Mouse (Mus musculus): ENCODE results near the gene Nhsl1. TPM values are rescaled to one million over a fixed set of nuclear protein-coding genes. Genes with fewer than 3 reads are reported as not detected.
"Not testable (repeated sequence)": the region's sequence is repeated elsewhere in the genome, so short reads cannot be mapped to it uniquely, and the experiment has no call there.

The Nhsl1 gene
- polyA plus RNA-seq, 1 experiment from 2014 or later, result 16.7 TPM

DNA sequence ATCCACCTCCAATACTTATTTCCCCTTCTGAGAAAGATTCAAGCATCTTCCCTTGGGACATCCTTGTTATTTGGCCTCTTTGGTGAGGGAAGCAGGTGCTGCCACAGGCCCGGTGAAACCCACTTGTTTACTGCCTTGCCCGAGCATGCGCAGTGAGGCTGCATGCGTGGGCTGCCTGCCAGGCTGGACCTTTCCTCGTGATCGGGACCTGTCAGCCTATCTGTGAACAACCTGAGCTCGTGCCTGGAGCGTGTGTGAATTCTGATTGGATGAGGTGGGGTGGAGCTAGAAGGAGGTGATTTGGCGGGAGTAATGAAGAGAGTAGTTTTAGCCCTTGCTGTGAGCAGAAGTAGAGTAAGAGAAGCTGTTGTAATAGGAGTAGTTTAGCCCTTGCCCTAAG, 240.3 kb downstream of the Nhsl1 start:
- not testable (repeated sequence) for H3K27me3 ChIP-seq (ENCODE audit: control insufficient read depth, insufficient read depth, low read length); DNase-seq (ENCODE audit: low spot score); H3K9ac ChIP-seq (ENCODE audit: low read length); H3K27ac ChIP-seq (ENCODE audit: low read depth, low read length); H3K36me3 ChIP-seq (ENCODE audit: control insufficient read depth, insufficient read depth, low read length); H3K4me3 ChIP-seq (ENCODE audit: low read depth, low read length); H3K4me2 ChIP-seq (ENCODE audit: low read depth, low read length, severe bottlenecking); ATAC-seq (replicated peaks; ENCODE audit: low FRiP score); H3K4me1 ChIP-seq (replicated peaks; ENCODE audit: control insufficient read depth, insufficient read depth, low read length); H3K9me3 ChIP-seq (ENCODE audit: control insufficient read depth, low read length)
- WGBS, result 83% methylated on average over 9 of the region's 9 CpGs

DNA sequence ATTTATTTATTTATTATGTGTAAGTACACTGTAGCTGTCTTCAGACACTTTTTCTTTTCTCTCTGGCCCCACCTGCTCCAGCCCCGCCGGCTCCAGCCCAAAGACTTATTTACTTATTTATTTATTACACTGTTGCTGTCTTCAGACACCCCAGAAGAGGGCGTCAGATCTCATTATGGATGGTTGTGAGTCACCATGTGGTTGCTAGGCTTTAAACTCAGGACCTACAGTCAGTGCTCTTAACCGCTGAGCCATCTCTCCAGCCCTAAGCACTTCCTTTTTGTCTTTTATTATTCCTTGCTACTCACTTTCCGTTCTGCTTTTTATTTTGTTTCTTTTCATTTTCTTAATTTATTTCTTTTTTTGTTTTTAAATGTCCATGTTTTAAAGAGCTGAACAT, 242.7 kb downstream of the Nhsl1 start:
- Histone ChIP-seq H3K9me3 (ENCODE audit: control insufficient read depth, low read length) (no peaks in the 10 kb centered on the region), H3K4me3 (ENCODE audit: low read depth, low read length) (no peak overlapping the region), H3K4me2 (ENCODE audit: low read depth, low read length, severe bottlenecking) (no peak overlapping the region), H3K36me3 (ENCODE audit: control insufficient read depth, insufficient read depth, low read length) (no peaks in the 10 kb centered on the region), H3K27ac (ENCODE audit: low read depth, low read length) (no peak overlapping the region), H3K9ac (ENCODE audit: low read length) (no peak overlapping the region), H3K27me3 (ENCODE audit: control insufficient read depth, insufficient read depth, low read length) (no peaks in the 10 kb centered on the region), H3K4me1 (replicated peaks; ENCODE audit: control insufficient read depth, insufficient read depth, low read length) (no peaks in the 10 kb centered on the region)
- no peak for DNase-seq (ENCODE audit: low spot score)
- no peak for ATAC-seq (replicated peaks; ENCODE audit: low FRiP score)
- 55% methylated on average over 5 of the region's 5 CpGs for WGBS

- Histone ChIP-seq H3K4me2 (ENCODE audit: low read depth, low read length, severe bottlenecking) (no peak overlapping the region), H3K9ac (ENCODE audit: low read length) (no peak overlapping the region), H3K27ac (ENCODE audit: low read depth, low read length) (no peak overlapping the region), H3K36me3 (ENCODE audit: control insufficient read depth, insufficient read depth, low read length) (no peaks in the 10 kb centered on the region), H3K4me3 (ENCODE audit: low read depth, low read length) (no peak overlapping the region), H3K4me1 (replicated peaks; ENCODE audit: control insufficient read depth, insufficient read depth, low read length) (no peaks in the 10 kb centered on the region), H3K27me3 (ENCODE audit: control insufficient read depth, insufficient read depth, low read length) (no peaks in the 10 kb centered on the region), H3K9me3 (ENCODE audit: control insufficient read depth, low read length) (no peaks in the 10 kb centered on the region)
- no peak for ATAC-seq (replicated peaks; ENCODE audit: low FRiP score)
- DNase-seq (ENCODE audit: low spot score), result peak; percentile 61
- 7% methylated on average over 4 of the region's 4 CpGs for WGBS
Observed at GRCm38 (mm10) chr10:18562940-18563339, 244.2 kb downstream of the Nhsl1 start.

GRCm38 (mm10) chr10:18572581-18572980, 253.8 kb downstream of the Nhsl1 start:
- no peaks in the 10 kb centered on the region for H3K9me3 ChIP-seq (ENCODE audit: control insufficient read depth, low read length)
- H3K27me3 ChIP-seq (ENCODE audit: control insufficient read depth, insufficient read depth, low read length), result no peaks in the 10 kb centered on the region
- ATAC-seq (replicated peaks; ENCODE audit: low FRiP score), result no peak
- H3K4me3 ChIP-seq (ENCODE audit: low read depth, low read length), result no peak overlapping the region
- DNase-seq (ENCODE audit: low spot score), result no peak
- H3K4me2 ChIP-seq (ENCODE audit: low read depth, low read length, severe bottlenecking), result no peak overlapping the region
- no peak overlapping the region for H3K27ac ChIP-seq (ENCODE audit: low read depth, low read length)
- WGBS, result 55% methylated on average over 2 of the region's 2 CpGs
- no peaks in the 10 kb centered on the region for H3K4me1 ChIP-seq (replicated peaks; ENCODE audit: control insufficient read depth, insufficient read depth, low read length)
- H3K36me3 ChIP-seq (ENCODE audit: control insufficient read depth, insufficient read depth, low read length), result no peaks in the 10 kb centered on the region
- H3K9ac ChIP-seq (ENCODE audit: low read length), result no peak overlapping the region

Other genes with a start within 250 kb of the Nhsl1 start
- 0.49 and 0.85 TPM in 2 replicates for gene Ect2l, start 108.1 kb upstream of the Nhsl1 start, polyA plus RNA-seq (2014; fragmentation: Nextera tagmentation; extraction: Ambion mirVana)
- 5.9 and 6.0 TPM in 2 replicates for gene Ccdc28a, start 84.0 kb upstream of the Nhsl1 start, polyA plus RNA-seq (2014; fragmentation: Nextera tagmentation; extraction: Ambion mirVana)
- 10.3 and 12.0 TPM in 2 replicates for gene Hebp2, start 227.1 kb downstream of the Nhsl1 start, polyA plus RNA-seq (2014; fragmentation: Nextera tagmentation; extraction: Ambion mirVana)

All from forebrain, embryonic 11.5 days (tissue).